Mouse (Mus musculus) adrenal gland, adult (tissue): Measurements from ENCODE around the gene Mstn.

Experiments used
- DNase-seq, 2 experiments: peaks; one replicate each; pipeline ENCODE4 v3.0.0; 2022 to 2023; ENCODE audit warnings: low spot score in 1 of 2; ENCODE audit not compliant: inconsistent age in 2 of 2

The Mstn gene

GRCm38 (mm10) chr1:53085991-53086390 lies 24.6 kb downstream of the Mstn start:
- no peak for DNase-seq

GRCm38 (mm10) chr1:53093180-53093579 lies 31.7 kb downstream of the Mstn start:
- DNase-seq, result no peak

- DNase-seq, result no peak
These were observed 49.1 kb downstream of the Mstn start for GRCm38 (mm10) chr1:53110561-53110960.
